Mouse (Mus musculus) limb, embryonic 13.5 days (tissue): ENCODE measurements around the gene Mettl5. TPM values are rescaled to one million over a fixed set of nuclear protein-coding genes. Genes with fewer than 3 reads are reported as not detected.
A peak's percentile ranks its signal among the peaks of the same experiment; 100 is the strongest.

Experiments
- ATAC-seq: fragments of 200-750 bp; cut with Nextera tagmentation; 2 replicates; pipeline ENCODE4 v1.8.0; 2017; ENCODE audit warnings: low read depth, moderate number of reproducible peaks, moderate TSS enrichment; ENCODE audit not compliant: low FRiP score
- H3K27ac ChIP-seq: fragments of 300-500 bp; sonication (generic); 2 replicates; pipeline ENCODE4 v1.5.1; 2015; ENCODE audit warnings: inconsistent platforms, mild to moderate bottlenecking, moderate library complexity
- H3K27me3 ChIP-seq: fragments of 300-500 bp; sonication (generic); 2 replicates; pipeline ENCODE4 v1.6.1; 2015; ENCODE audit warnings: mild to moderate bottlenecking, inconsistent platforms
- H3K36me3 ChIP-seq: fragments of 300-500 bp; sonication (generic); 2 replicates; pipeline ENCODE4 v1.6.1; 2015; ENCODE audit warnings: inconsistent platforms, mild to moderate bottlenecking, moderate library complexity
- H3K4me1 ChIP-seq: fragments of 300-500 bp; sonication (generic); 2 replicates; pipeline ENCODE4 v1.6.1; 2015; ENCODE audit warnings: inconsistent platforms
- H3K4me2 ChIP-seq: fragments of 300-500 bp; sonication (generic); replicated peaks from 2 replicates; pipeline ENCODE4 v1.6.1; 2015; ENCODE audit warnings: inconsistent platforms, mild to moderate bottlenecking, moderate library complexity
- H3K4me3 ChIP-seq: fragments of 300-500 bp; sonication (generic); 2 replicates; pipeline ENCODE4 v1.5.1; 2015; ENCODE audit warnings: moderate library complexity, mild to moderate bottlenecking, inconsistent platforms
- H3K9ac ChIP-seq: fragments of 300-500 bp; sonication (generic); 2 replicates; pipeline ENCODE4 v1.6.1; 2015; ENCODE audit warnings: mild to moderate bottlenecking, inconsistent platforms
- H3K9me3 ChIP-seq: fragments of 300-500 bp; sonication (generic); 2 replicates; pipeline ENCODE4 v1.6.1; 2016; ENCODE audit warnings: inconsistent platforms
- WGBS: fragments of 180-500 bp; shearing (Covaris S2); methylation state at CpG from one replicate; pipeline ENCODE4 v1.1.7; 2015; 5-methylcytosine and 5-hydroxymethylcytosine counted together
- polyA plus RNA-seq: library from polyadenylated mRNA; unstranded; fragments of >200 nt; fragmentation: Nextera tagmentation; extraction: Ambion mirVana; gene quantifications from 2 replicates; pipeline ENCODE4 v1.2.1, GENCODE M21; 2015

Mettl5 gene
- polyA plus RNA-seq, 1 experiment from 2014 or later = 36.2 TPM

- Histone ChIP-seq H3K9ac (no peak overlapping the region), H3K4me2 (no peak overlapping the region), H3K9me3 (no peaks in the 10 kb centered on the region), H3K4me1 (peaks cover under 1% of the 10 kb centered on the region; the same call in 1 of the 2 replicates), H3K27ac (no peak overlapping the region), H3K27me3 (no peaks in the 10 kb centered on the region), H3K36me3 (no peaks in the 10 kb centered on the region), H3K4me3 (no peak overlapping the region)
- ATAC-seq = no peak
- WGBS = 72% methylated on average over 1 of the region's 1 CpGs
Measured at GRCm38 (mm10) chr2:69893145-69893544, 7.7 kb upstream of the Mettl5 start.

- no peak overlapping the region for H3K27ac ChIP-seq
- no peak overlapping the region for H3K4me2 ChIP-seq
- H3K4me3 ChIP-seq = no peak overlapping the region
- H3K9ac ChIP-seq = no peak overlapping the region
- H3K4me1 ChIP-seq = peaks cover 1% of the 10 kb centered on the region; the same call in 1 of the 2 replicates
- no peaks in the 10 kb centered on the region for H3K27me3 ChIP-seq
- 57% methylated on average over 7 of the region's 7 CpGs for WGBS
- ATAC-seq = no peak
- no peaks in the 10 kb centered on the region for H3K36me3 ChIP-seq
- no peaks in the 10 kb centered on the region for H3K9me3 ChIP-seq
Measured at GRCm38 (mm10) chr2:69890843-69891242, 5.4 kb upstream of the Mettl5 start.

- Histone ChIP-seq H3K36me3 (no peaks in the 10 kb centered on the region), H3K27me3 (no peaks in the 10 kb centered on the region), H3K9me3 (no peaks in the 10 kb centered on the region), H3K4me3 (no peak overlapping the region), H3K4me1 (peaks cover 7% of the 10 kb centered on the region; the same call in 1 of the 2 replicates), H3K4me2 (no peak overlapping the region), H3K27ac (no peak overlapping the region), H3K9ac (no peak overlapping the region)
- no peak for ATAC-seq
- WGBS = 80% methylated on average over 2 of the region's 2 CpGs
Measured at GRCm38 (mm10) chr2:69888957-69889356, 3.5 kb upstream of the Mettl5 start.

GRCm38 (mm10) chr2:69885050-69885449 is 365 bp downstream of the Mettl5 start:
- H3K27ac ChIP-seq = peak overlapping the region; percentile 79; the same call in 1 of the 2 replicates
- H3K4me2 ChIP-seq = peak overlapping the region; percentile 70
- 7% methylated on average over 12 of the region's 12 CpGs for WGBS
- no peaks in the 10 kb centered on the region for H3K27me3 ChIP-seq
- peaks cover 5% of the 10 kb centered on the region; the same call in 1 of the 2 replicates for H3K36me3 ChIP-seq
- ATAC-seq = no peak
- H3K9ac ChIP-seq = peak overlapping the region; percentile 82
- H3K4me1 ChIP-seq = peaks cover 7% of the 10 kb centered on the region; the same call in 1 of the 2 replicates
- no peaks in the 10 kb centered on the region for H3K9me3 ChIP-seq
- peak overlapping the region; percentile 67 for H3K4me3 ChIP-seq

- Histone ChIP-seq H3K9ac (peak overlapping the region; percentile 82; the same call in 1 of the 2 replicates), H3K4me2 (peak overlapping the region; percentile 70), H3K36me3 (peaks cover 8% of the 10 kb centered on the region; the same call in 1 of the 2 replicates), H3K4me1 (peaks cover 7% of the 10 kb centered on the region; the same call in 1 of the 2 replicates), H3K9me3 (no peaks in the 10 kb centered on the region), H3K27ac (no peak overlapping the region), H3K27me3 (no peaks in the 10 kb centered on the region), H3K4me3 (peak overlapping the region; percentile 67)
- ATAC-seq = no peak
- WGBS = 56% methylated on average over 6 of the region's 6 CpGs
Measured at GRCm38 (mm10) chr2:69884581-69884980, 834 bp downstream of the Mettl5 start.

- no peak for ATAC-seq
- Histone ChIP-seq H3K4me3 (no peak overlapping the region), H3K4me2 (peak overlapping the region; percentile 70)
Measured at GRCm38 (mm10) chr2:69883990-69884391, 1.4 kb downstream of the Mettl5 start.

GRCm38 (mm10) chr2:69862117-69862657 is 23.2 kb downstream of the Mettl5 start:
- Histone ChIP-seq H3K27ac (peak overlapping the region; percentile 92), H3K36me3 (peaks cover 23% of the 10 kb centered on the region), H3K4me3 (peak overlapping the region; percentile 99), H3K27me3 (no peaks in the 10 kb centered on the region), H3K4me2 (peak overlapping the region; percentile 86), H3K9me3 (no peaks in the 10 kb centered on the region), H3K4me1 (peaks cover 15% of the 10 kb centered on the region), H3K9ac (peak overlapping the region; percentile 100)
- no peak for ATAC-seq
- WGBS = 3% methylated on average over 13 of the region's 13 CpGs

More at GRCm38 (mm10) chr2:69883990-69884391, 1.4 kb downstream of the Mettl5 start:
- H3K36me3 ChIP-seq = peaks cover 13% of the 10 kb centered on the region; the same call in 1 of the 2 replicates
- H3K4me1 ChIP-seq = peaks cover 7% of the 10 kb centered on the region; the same call in 1 of the 2 replicates
- whole genome bisulfite sequencing = 64% methylated on average over 2 of the region's 2 CpGs
- no peaks in the 10 kb centered on the region for H3K27me3 ChIP-seq
- H3K9ac ChIP-seq = no peak overlapping the region
- H3K27ac ChIP-seq = no peak overlapping the region
- no peaks in the 10 kb centered on the region for H3K9me3 ChIP-seq

GRCm38 (mm10) chr2:69861485-69862091 is 23.8 kb downstream of the Mettl5 start, which contains the start of gene Ssb:
Ssb (plus strand) TSS chr2:69861562.
- Histone ChIP-seq H3K9ac (peak within 1 kb of the TSS; percentile 100), H3K4me1 (peaks cover 15% of the 10 kb centered on the region), H3K9me3 (no peaks in the 10 kb centered on the region), H3K36me3 (peaks cover 18% of the 10 kb centered on the region), H3K27me3 (no peaks in the 10 kb centered on the region), H3K4me3 (peak within 1 kb of the TSS; percentile 99), H3K4me2 (peak within 1 kb of the TSS; percentile 86), H3K27ac (peak within 1 kb of the TSS; percentile 92)
- whole genome bisulfite sequencing = under 1% methylated on average over 65 of the region's 66 CpGs
- peak; percentile 96 for ATAC-seq

- Histone ChIP-seq H3K4me2 (peak overlapping the region; percentile 86), H3K9ac (peak overlapping the region; percentile 100), H3K36me3 (peaks cover 13% of the 10 kb centered on the region), H3K27ac (peak overlapping the region; percentile 92; the same call in 1 of the 2 replicates), H3K9me3 (no peaks in the 10 kb centered on the region), H3K27me3 (no peaks in the 10 kb centered on the region), H3K4me3 (peak overlapping the region; percentile 99), H3K4me1 (peaks cover 15% of the 10 kb centered on the region)
- ATAC-seq = peak; percentile 64
- 9% methylated on average over 13 of the region's 13 CpGs for WGBS
Measured at GRCm38 (mm10) chr2:69860972-69861452, 24.4 kb downstream of the Mettl5 start.

- H3K27ac ChIP-seq = no peak overlapping the region
- H3K4me1 ChIP-seq = peaks cover 2% of the 10 kb centered on the region; the same call in 1 of the 2 replicates
- 83% methylated on average over 1 of the region's 1 CpGs for WGBS
- no peaks in the 10 kb centered on the region for H3K27me3 ChIP-seq
- H3K4me3 ChIP-seq = no peak overlapping the region
- no peaks in the 10 kb centered on the region for H3K36me3 ChIP-seq
- no peak overlapping the region for H3K4me2 ChIP-seq
- ATAC-seq = no peak
- no peak overlapping the region for H3K9ac ChIP-seq
- no peaks in the 10 kb centered on the region for H3K9me3 ChIP-seq
Measured at GRCm38 (mm10) chr2:69857882-69858281, 27.5 kb downstream of the Mettl5 start.

- H3K9ac ChIP-seq = no peak overlapping the region
- H3K4me2 ChIP-seq = no peak overlapping the region
- no peaks in the 10 kb centered on the region for H3K4me1 ChIP-seq
- WGBS = 54% methylated on average over 8 of the region's 8 CpGs
- H3K9me3 ChIP-seq = no peaks in the 10 kb centered on the region
- H3K4me3 ChIP-seq = no peak overlapping the region
- H3K36me3 ChIP-seq = no peaks in the 10 kb centered on the region
- ATAC-seq = no peak
- H3K27ac ChIP-seq = no peak overlapping the region
- no peaks in the 10 kb centered on the region for H3K27me3 ChIP-seq
Measured at GRCm38 (mm10) chr2:69856392-69856791, 29.0 kb downstream of the Mettl5 start.

GRCm38 (mm10) chr2:69851427-69852058 is 33.9 kb downstream of the Mettl5 start:
- ATAC-seq = no peak
- H3K9me3 ChIP-seq = no peaks in the 10 kb centered on the region
- no peak overlapping the region for H3K4me3 ChIP-seq
- no peak overlapping the region for H3K27ac ChIP-seq
- no peaks in the 10 kb centered on the region for H3K27me3 ChIP-seq
- H3K9ac ChIP-seq = no peak overlapping the region
- no peaks in the 10 kb centered on the region for H3K36me3 ChIP-seq
- WGBS = 71% methylated on average over 2 of the region's 2 CpGs
- no peak overlapping the region for H3K4me2 ChIP-seq
- H3K4me1 ChIP-seq = no peaks in the 10 kb centered on the region
